Mouse (Mus musculus) neural tube, embryonic 14.5 days (tissue): ENCODE measurements at regions not wholly inside any gene's neighbourhood (a gene's known extent, or its start where the extent isn't known, plus 50 kb on each side); places are given as distances from the start of the nearest gene placed in this dataset.
A peak's percentile ranks its signal among the peaks of the same experiment; 100 is the strongest.

ENCODE experiments used
- ATAC-seq: fragments of 200-750 bp; cut with Nextera tagmentation; 2 replicates; pipeline ENCODE4 v1.8.0; 2017; ENCODE audit warnings: low read depth, mild to moderate bottlenecking, moderate TSS enrichment, moderate library complexity
- H3K27ac ChIP-seq: fragments of 300-500 bp; sonication (generic); 2 replicates; pipeline ENCODE4 v1.5.1; 2014; ENCODE audit warnings: low read depth, mild to moderate bottlenecking, control low read depth, low read length, moderate library complexity, mixed read lengths
- H3K27me3 ChIP-seq: fragments of 300-500 bp; sonication (generic); 2 replicates; pipeline ENCODE4 v1.6.1; 2014; ENCODE audit warnings: low read length; ENCODE audit not compliant: control insufficient read depth, insufficient read depth
- H3K36me3 ChIP-seq: fragments of 300-500 bp; sonication (generic); 2 replicates; pipeline ENCODE4 v1.6.1; 2014; ENCODE audit warnings: low read length, mixed read lengths; ENCODE audit not compliant: control insufficient read depth, insufficient read depth
- H3K4me1 ChIP-seq: fragments of 300-500 bp; sonication (generic); 2 replicates; pipeline ENCODE4 v1.6.1; 2014; ENCODE audit warnings: low read length; ENCODE audit not compliant: control insufficient read depth, insufficient read depth
- H3K4me2 ChIP-seq: fragments of 300-500 bp; sonication (generic); 2 replicates; pipeline ENCODE4 v1.6.1; 2014; ENCODE audit warnings: mild to moderate bottlenecking, low read depth, low read length, control low read depth
- H3K4me3 ChIP-seq: fragments of 300-500 bp; sonication (generic); 2 replicates; pipeline ENCODE4 v1.5.1; 2014; ENCODE audit warnings: low read depth, low read length, control low read depth, mixed read lengths
- H3K9ac ChIP-seq: fragments of 300-500 bp; sonication (generic); replicated peaks from 2 replicates; pipeline ENCODE4 v1.6.1; 2014; ENCODE audit warnings: low read depth, mild to moderate bottlenecking, control low read depth, low read length, mixed read lengths
- H3K9me3 ChIP-seq: fragments of 300-500 bp; sonication (generic); 2 replicates; pipeline ENCODE4 v1.6.1; 2016; ENCODE audit warnings: low read length; ENCODE audit not compliant: control insufficient read depth
- WGBS: fragments of 180-500 bp; shearing (Covaris S2); extraction: QIAGEN DNeasy Blood & Tissue Kit; methylation state at CpG from one replicate; pipeline ENCODE4 v1.1.7; 2014; 5-methylcytosine and 5-hydroxymethylcytosine counted together

- no peak overlapping the region for H3K4me3 ChIP-seq
- no peaks in the 10 kb centered on the region for H3K9me3 ChIP-seq
- WGBS = 78% methylated on average over 1 of the region's 1 CpGs
- H3K4me1 ChIP-seq = no peaks in the 10 kb centered on the region
- no peak for ATAC-seq
- no peaks in the 10 kb centered on the region for H3K27me3 ChIP-seq
- no peak overlapping the region for H3K27ac ChIP-seq
- H3K9ac ChIP-seq = no peak overlapping the region
- no peaks in the 10 kb centered on the region for H3K36me3 ChIP-seq
- H3K4me2 ChIP-seq = no peak overlapping the region
Measured at GRCm38 (mm10) chr16:9485291-9485690, 510.1 kb downstream of the Grin2a start.

DNA sequence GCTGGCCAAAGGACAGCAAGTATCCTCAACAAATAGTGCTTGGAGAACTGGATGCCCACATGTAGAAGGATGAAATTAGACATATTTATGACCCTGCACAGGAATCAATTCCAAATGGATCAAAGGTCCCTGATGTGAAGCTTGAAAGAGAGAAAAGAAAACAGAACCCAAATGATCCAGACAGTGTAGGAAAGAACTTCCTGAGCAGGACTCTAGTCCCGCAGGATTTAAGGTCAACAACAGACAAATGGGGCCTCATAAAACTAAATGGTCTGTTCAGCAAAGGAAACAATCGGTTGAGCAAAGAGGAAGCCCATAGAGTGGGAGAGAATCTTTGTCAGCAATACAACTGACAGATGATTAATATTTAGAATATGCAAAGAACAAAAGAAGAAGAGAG is 497.1 kb downstream of the Grin2a start:
- ATAC-seq = no peak
- H3K4me1 ChIP-seq = 0 out of 2 replicates have a peak, but pooled peaks cover 4% of the 10 kb centered on the region
- H3K4me3 ChIP-seq = no peak overlapping the region
- WGBS = 8% methylated on average over 2 of the region's 2 CpGs
- H3K36me3 ChIP-seq = no peaks in the 10 kb centered on the region
- H3K9me3 ChIP-seq = no peaks in the 10 kb centered on the region
- no peak overlapping the region for H3K9ac ChIP-seq
- H3K27ac ChIP-seq = no peak overlapping the region
- H3K4me2 ChIP-seq = no peak overlapping the region
- H3K27me3 ChIP-seq = no peaks in the 10 kb centered on the region

GRCm38 (mm10) chr16:9501713-9502112 is 493.6 kb downstream of the Grin2a start:
- Histone ChIP-seq H3K36me3 (no peaks in the 10 kb centered on the region), H3K27me3 (no peaks in the 10 kb centered on the region), H3K4me2 (no peak overlapping the region), H3K27ac (no peak overlapping the region), H3K9me3 (no peaks in the 10 kb centered on the region), H3K4me3 (no peak overlapping the region), H3K9ac (no peak overlapping the region), H3K4me1 (0 out of 2 replicates have a peak, but pooled peaks cover 4% of the 10 kb centered on the region)
- 27% methylated on average over 4 of the region's 4 CpGs for WGBS
- ATAC-seq = peak; percentile 78

- no peak overlapping the region for H3K4me2 ChIP-seq
- no peak for ATAC-seq
- no peaks in the 10 kb centered on the region for H3K27me3 ChIP-seq
- H3K9me3 ChIP-seq = no peaks in the 10 kb centered on the region
- WGBS = 94% methylated on average over 1 of the region's 1 CpGs
- H3K4me1 ChIP-seq = no peaks in the 10 kb centered on the region
- no peaks in the 10 kb centered on the region for H3K36me3 ChIP-seq
- H3K27ac ChIP-seq = no peak overlapping the region
- H3K9ac ChIP-seq = no peak overlapping the region
- H3K4me3 ChIP-seq = no peak overlapping the region
Measured at GRCm38 (mm10) chr16:9509666-9510065, 485.7 kb downstream of the Grin2a start.

DNA sequence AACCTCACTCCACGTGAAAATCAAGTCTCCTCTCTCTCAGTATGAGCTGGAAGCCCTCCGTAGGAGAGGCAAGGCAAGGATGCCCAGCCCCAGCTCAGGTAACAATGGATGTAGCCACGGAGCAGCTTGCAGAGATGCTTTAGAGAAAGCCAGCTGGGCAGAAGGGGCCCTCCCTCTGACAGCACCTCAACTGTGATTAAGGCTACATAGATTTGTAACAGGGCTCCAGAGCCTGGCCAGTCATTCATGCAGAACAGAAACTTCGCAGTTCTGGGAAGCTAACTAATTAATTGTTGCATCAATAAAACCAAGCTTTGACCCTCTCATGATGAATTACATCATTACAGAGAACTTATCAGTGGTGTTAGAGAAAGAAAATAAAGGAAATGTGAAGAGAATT is 480.8 kb downstream of the Grin2a start:
- 64% methylated on average over 4 of the region's 4 CpGs for WGBS
- Histone ChIP-seq H3K9me3 (no peaks in the 10 kb centered on the region), H3K36me3 (no peaks in the 10 kb centered on the region), H3K4me3 (no peak overlapping the region), H3K27me3 (no peaks in the 10 kb centered on the region), H3K9ac (no peak overlapping the region), H3K4me2 (no peak overlapping the region), H3K27ac (no peak overlapping the region), H3K4me1 (no peaks in the 10 kb centered on the region)
- ATAC-seq = no peak
